Mouse (Mus musculus) heart, embryonic 15.5 days (tissue): ENCODE data around the gene Clec11a. TPM values are rescaled to one million over a fixed set of nuclear protein-coding genes. Genes with fewer than 3 reads are reported as not detected.
"Not testable (repeated sequence)": the region's sequence is repeated elsewhere in the genome, so short reads cannot be mapped to it uniquely, and the experiment has no call there.

Experiments used
- ATAC-seq: fragments of 200-750 bp; cut with Nextera tagmentation; replicated peaks from 2 replicates; pipeline ENCODE4 v1.8.0; 2017; ENCODE audit warnings: low read depth, moderate TSS enrichment; ENCODE audit not compliant: insufficient number of reproducible peaks, insufficient read depth, low FRiP score
- H3K27ac ChIP-seq: fragments of 300-500 bp; sonication (generic); 2 replicates; pipeline ENCODE4 v1.5.1; 2015; ENCODE audit warnings: mild to moderate bottlenecking, inconsistent platforms
- H3K27me3 ChIP-seq: fragments of 300-500 bp; sonication (generic); 2 replicates; pipeline ENCODE4 v1.6.1; 2015; ENCODE audit warnings: inconsistent platforms
- H3K36me3 ChIP-seq: fragments of 300-500 bp; sonication (generic); 2 replicates; pipeline ENCODE4 v1.6.1; 2015; ENCODE audit warnings: mild to moderate bottlenecking, inconsistent platforms
- H3K4me1 ChIP-seq: fragments of 300-500 bp; sonication (generic); replicated peaks from 2 replicates; pipeline ENCODE4 v1.6.1; 2015; ENCODE audit warnings: inconsistent platforms
- H3K4me2 ChIP-seq: fragments of 300-500 bp; sonication (generic); 2 replicates; pipeline ENCODE4 v1.6.1; 2015; ENCODE audit warnings: inconsistent platforms, mild to moderate bottlenecking, moderate library complexity
- H3K4me3 ChIP-seq: fragments of 300-500 bp; sonication (generic); 2 replicates; pipeline ENCODE4 v1.5.1; 2015; ENCODE audit warnings: mild to moderate bottlenecking, inconsistent platforms
- H3K9ac ChIP-seq: fragments of 300-500 bp; sonication (generic); 2 replicates; pipeline ENCODE4 v1.6.1; 2015; ENCODE audit warnings: mild to moderate bottlenecking, inconsistent platforms
- H3K9me3 ChIP-seq: fragments of 300-500 bp; sonication (generic); replicated peaks from 2 replicates; pipeline ENCODE4 v1.6.1; 2016; ENCODE audit warnings: inconsistent platforms
- whole genome bisulfite sequencing: fragments of 180-500 bp; shearing (Covaris S2); methylation state at CpG from one replicate; pipeline ENCODE4 v1.1.7; 2015; ENCODE audit warnings: mixed read lengths; 5-methylcytosine and 5-hydroxymethylcytosine counted together
- polyA plus RNA-seq: library from polyadenylated mRNA; unstranded; fragments of >200 nt; fragmentation: Nextera tagmentation; extraction: Ambion mirVana; gene quantifications from 2 replicates; pipeline ENCODE4 v1.2.1, GENCODE M21; 2015

Clec11a gene
- polyA plus RNA-seq, 1 experiment from 2014 or later: 1.0 TPM

DNA sequence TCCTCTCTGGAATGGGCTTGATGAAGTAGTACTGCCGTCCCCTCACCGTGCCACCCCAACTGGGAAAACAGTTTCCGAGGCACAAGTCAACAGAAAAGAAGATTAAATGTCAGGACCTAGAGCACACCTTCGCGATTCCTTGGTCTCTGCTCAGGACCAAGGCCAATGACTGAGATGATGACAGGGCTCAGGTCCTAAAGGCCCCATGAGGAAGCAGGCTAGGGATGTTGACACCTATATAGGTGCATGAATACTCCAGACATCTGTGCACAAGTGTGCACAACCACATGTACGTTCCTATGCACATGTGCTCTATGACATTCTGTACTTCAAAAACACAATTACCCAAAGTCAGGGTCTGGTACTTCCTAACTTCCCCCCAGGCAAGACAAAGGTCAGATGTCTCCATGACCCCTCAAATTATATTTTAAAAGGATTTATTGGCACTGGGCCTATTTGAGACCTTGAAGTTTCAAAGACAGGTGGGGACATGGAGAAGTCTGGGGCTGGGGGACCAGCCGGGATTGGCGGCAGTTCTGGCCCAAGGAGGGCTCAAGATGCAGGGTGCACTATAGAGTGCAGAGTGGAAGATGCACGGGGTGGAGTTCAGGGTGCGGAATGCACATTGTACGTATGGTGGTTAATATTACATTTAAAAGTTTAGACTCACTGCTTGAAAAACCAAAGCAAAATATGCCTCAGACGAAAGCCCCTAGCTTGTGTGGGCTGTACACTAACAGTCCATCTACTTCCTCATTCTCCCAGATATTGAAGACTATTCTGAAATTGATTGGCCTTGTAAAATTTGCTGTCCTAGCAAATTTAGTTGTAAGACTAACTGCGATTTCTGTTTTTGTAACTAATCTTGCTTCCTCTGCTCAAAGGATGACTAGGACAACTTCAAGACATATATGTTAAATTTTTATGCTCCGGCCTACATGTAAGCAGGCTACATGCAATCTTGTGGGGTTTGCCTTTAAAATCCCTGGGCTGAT, 3.1 kb downstream of the Clec11a start:
- no peaks in the 10 kb centered on the region for H3K9me3 ChIP-seq
- 86% methylated on average over 14 of the region's 14 CpGs for WGBS
- peak overlapping the region; percentile 77 for H3K4me2 ChIP-seq
- ATAC-seq: no peak
- H3K27ac ChIP-seq: no peak overlapping the region
- H3K4me3 ChIP-seq: peak overlapping the region; percentile 61
- H3K27me3 ChIP-seq: peaks cover 11% of the 10 kb centered on the region
- peak overlapping the region; percentile 75 for H3K9ac ChIP-seq
- H3K36me3 ChIP-seq: no peaks in the 10 kb centered on the region
- peaks cover 9% of the 10 kb centered on the region; the same call in 1 of the 2 replicates for H3K4me1 ChIP-seq

DNA sequence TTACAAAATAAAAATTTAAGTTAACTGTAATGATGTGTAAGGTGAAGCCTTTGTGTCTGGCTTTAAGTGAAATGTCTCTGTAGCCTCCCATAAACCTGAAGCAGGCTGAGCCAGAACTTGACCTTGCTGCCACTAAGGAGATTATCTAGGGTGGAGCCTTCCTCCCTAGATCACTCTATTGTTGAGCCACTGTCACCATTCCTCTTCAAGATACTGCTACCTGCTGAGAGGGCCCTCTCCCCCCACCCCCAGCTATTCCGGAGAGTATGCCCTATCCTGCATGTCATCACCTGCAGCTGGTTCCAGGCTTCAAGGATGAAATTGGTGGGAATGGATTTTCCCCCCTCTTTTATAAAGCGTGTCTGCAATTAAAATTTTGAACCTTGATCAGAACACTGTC, 9.2 kb downstream of the Clec11a start:
- H3K9me3 ChIP-seq, H3K36me3 ChIP-seq, H3K4me3 ChIP-seq, H3K4me2 ChIP-seq, H3K4me1 ChIP-seq, ATAC-seq, H3K27me3 ChIP-seq, H3K9ac ChIP-seq, H3K27ac ChIP-seq: not testable (repeated sequence)
- WGBS: 72% methylated on average over 2 of the region's 2 CpGs

DNA sequence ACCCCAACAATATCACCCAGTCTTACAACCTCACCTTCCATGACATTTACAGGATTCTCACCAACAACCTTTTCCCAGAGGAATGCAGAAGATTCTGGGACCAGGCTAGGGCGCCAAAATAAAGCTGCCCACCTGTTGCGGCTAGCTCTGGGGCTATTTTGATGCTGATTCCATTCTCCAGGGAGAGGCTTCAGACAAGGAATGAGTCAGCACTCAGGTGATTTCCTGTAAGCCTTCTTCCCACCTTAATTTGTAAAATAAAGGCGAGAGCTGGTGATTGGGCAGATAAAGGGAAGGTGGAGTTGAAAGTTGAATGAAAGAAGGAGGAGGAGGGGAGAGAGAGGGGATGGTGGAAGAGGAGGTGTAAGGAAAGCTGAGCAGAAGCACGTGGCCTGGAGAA, 15.3 kb downstream of the Clec11a start:
- H3K4me2 ChIP-seq: no peak overlapping the region
- no peak overlapping the region for H3K27ac ChIP-seq
- no peak overlapping the region for H3K4me3 ChIP-seq
- H3K36me3 ChIP-seq: no peaks in the 10 kb centered on the region
- no peaks in the 10 kb centered on the region; the same call in 1 of the 2 replicates for H3K9me3 ChIP-seq
- H3K4me1 ChIP-seq: no peaks in the 10 kb centered on the region
- 0 out of 2 replicates have a peak, but pooled peaks cover 7% of the 10 kb centered on the region for H3K27me3 ChIP-seq
- no peak overlapping the region for H3K9ac ChIP-seq
- WGBS: 43% methylated on average over 4 of the region's 4 CpGs
- ATAC-seq: no peak

DNA sequence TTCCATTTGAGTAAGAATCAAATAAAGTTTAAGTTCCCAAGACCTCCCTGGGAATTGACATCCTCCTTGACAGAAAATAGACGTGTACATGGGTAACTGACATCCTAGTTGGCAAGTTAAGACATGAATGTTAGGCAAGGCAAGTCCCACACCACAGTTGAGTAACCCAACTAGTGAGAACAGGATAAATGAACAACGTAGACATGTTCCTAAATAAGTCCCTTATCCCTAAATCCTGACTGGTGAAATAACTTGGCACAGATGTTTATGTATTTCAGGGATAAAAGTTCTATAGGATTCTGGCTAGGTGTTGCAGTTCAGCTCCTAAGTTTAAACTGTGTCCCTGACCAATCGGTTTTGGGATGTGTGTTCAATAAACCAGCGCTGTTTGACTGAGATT, 15.7 kb downstream of the Clec11a start:
- no peak overlapping the region for H3K9ac ChIP-seq
- no peak for ATAC-seq
- WGBS: 71% methylated on average over 4 of the region's 4 CpGs
- H3K27ac ChIP-seq: no peak overlapping the region
- no peaks in the 10 kb centered on the region for H3K36me3 ChIP-seq
- H3K27me3 ChIP-seq: 0 out of 2 replicates have a peak, but pooled peaks cover 7% of the 10 kb centered on the region
- no peak overlapping the region for H3K4me2 ChIP-seq
- no peaks in the 10 kb centered on the region; the same call in 1 of the 2 replicates for H3K9me3 ChIP-seq
- H3K4me1 ChIP-seq: no peaks in the 10 kb centered on the region
- no peak overlapping the region for H3K4me3 ChIP-seq

DNA sequence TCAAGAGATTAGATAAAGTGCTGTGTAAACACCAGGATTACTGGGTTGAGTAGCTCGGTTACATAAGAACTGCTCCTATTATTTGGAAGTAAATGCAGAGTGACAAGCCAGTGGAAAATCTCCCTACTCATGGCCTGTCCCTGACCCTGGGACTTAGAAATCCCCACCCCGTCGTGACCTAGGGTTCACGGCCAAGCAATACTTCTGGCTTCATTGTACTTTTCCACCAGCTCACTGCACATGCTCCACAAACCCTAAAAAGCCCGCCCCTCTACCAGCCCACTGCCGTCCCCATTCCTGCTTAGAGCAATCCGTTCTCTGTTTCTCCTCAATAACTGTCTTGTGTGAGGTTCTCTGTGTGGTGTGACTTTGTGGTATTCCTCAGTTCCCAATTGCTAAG, 18.9 kb downstream of the Clec11a start:
- Histone ChIP-seq H3K4me2 (no peak overlapping the region), H3K9ac (no peak overlapping the region), H3K27ac (no peak overlapping the region), H3K27me3 (0 out of 2 replicates have a peak, but pooled peaks cover 8% of the 10 kb centered on the region), H3K4me1 (no peaks in the 10 kb centered on the region), H3K9me3 (no peaks in the 10 kb centered on the region; the same call in 1 of the 2 replicates), H3K36me3 (no peaks in the 10 kb centered on the region), H3K4me3 (no peak overlapping the region)
- WGBS: 58% methylated on average over 7 of the region's 7 CpGs
- ATAC-seq: no peak

DNA sequence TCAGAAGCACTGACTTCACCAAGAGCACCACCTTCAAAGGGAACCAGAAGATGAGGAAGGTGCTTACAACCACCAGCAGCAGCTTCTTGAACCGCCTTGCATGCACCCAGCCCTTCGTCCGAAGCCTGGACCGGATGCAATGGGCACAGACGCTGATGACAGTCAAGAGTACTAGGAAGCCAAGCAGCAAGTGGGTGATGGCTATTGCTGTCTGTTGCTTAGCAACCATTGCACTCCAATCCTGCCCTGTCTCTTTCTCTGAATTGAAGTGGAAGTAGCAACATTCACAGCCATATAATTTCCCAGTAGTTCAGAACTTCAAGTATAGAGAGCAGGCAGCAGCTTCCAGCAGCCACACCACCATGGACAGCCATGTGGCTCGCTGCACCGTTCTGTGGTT, 25.1 kb downstream of the Clec11a start:
- Histone ChIP-seq H3K4me2 (no peak overlapping the region), H3K27me3 (0 out of 2 replicates have a peak, but pooled peaks cover 10% of the 10 kb centered on the region), H3K4me3 (no peak overlapping the region), H3K27ac (no peak overlapping the region), H3K9me3 (no peaks in the 10 kb centered on the region; the same call in 1 of the 2 replicates), H3K9ac (no peak overlapping the region), H3K36me3 (no peaks in the 10 kb centered on the region), H3K4me1 (no peaks in the 10 kb centered on the region)
- ATAC-seq: no peak
- WGBS: 64% methylated on average over 7 of the region's 7 CpGs

DNA sequence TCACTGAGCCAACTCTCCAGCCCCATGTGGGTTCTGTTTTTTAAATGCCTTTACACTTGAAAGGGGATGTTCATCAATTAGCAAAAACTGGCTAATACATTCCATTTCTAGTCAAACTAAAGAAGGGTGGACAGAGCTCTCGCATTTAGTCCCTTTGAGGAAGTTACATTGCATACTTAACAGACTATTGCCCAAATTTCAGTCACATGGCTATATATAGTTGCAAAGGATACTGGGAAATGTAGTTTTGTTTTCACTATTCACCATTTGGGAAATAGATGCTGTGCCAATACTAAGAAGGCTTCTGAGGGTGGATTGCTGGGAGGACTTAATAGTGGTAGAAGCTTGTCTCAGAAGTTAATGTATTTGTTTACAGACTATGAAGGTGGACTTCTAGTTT, 25.7 kb downstream of the Clec11a start:
- Histone ChIP-seq H3K9me3 (no peaks in the 10 kb centered on the region), H3K4me3 (no peak overlapping the region), H3K36me3 (no peaks in the 10 kb centered on the region), H3K9ac (no peak overlapping the region), H3K4me2 (no peak overlapping the region), H3K4me1 (no peaks in the 10 kb centered on the region), H3K27ac (no peak overlapping the region), H3K27me3 (0 out of 2 replicates have a peak, but pooled peaks cover 10% of the 10 kb centered on the region)
- no peak for ATAC-seq
- WGBS: 52% methylated on average over 1 of the region's 1 CpGs

DNA sequence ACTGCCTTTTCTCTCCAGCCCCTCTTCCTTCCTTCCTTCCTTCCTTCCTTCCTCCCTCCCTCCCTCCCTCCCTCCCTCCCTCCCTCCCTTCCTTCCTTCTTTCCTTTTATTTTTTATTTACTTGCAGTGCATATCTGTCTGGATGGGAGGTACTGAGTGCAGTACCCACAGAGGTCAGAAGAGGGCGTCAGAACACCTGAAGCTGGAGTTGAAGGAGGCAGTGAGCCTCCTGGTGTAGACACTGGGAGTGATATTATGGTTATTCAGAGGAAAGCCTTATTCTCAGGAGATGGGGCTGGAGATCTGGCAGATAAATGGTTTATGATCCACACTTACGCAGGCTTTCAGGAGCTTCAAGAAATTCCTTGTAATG, 29.5 kb downstream of the Clec11a start:
- Histone ChIP-seq H3K27ac (no peak overlapping the region), H3K36me3 (no peaks in the 10 kb centered on the region), H3K27me3 (peaks cover 21% of the 10 kb centered on the region), H3K9me3 (no peaks in the 10 kb centered on the region), H3K9ac (no peak overlapping the region), H3K4me3 (no peak overlapping the region), H3K4me2 (no peak overlapping the region), H3K4me1 (no peaks in the 10 kb centered on the region)
- WGBS: 46% methylated on average over 2 of the region's 2 CpGs
- no peak for ATAC-seq

DNA sequence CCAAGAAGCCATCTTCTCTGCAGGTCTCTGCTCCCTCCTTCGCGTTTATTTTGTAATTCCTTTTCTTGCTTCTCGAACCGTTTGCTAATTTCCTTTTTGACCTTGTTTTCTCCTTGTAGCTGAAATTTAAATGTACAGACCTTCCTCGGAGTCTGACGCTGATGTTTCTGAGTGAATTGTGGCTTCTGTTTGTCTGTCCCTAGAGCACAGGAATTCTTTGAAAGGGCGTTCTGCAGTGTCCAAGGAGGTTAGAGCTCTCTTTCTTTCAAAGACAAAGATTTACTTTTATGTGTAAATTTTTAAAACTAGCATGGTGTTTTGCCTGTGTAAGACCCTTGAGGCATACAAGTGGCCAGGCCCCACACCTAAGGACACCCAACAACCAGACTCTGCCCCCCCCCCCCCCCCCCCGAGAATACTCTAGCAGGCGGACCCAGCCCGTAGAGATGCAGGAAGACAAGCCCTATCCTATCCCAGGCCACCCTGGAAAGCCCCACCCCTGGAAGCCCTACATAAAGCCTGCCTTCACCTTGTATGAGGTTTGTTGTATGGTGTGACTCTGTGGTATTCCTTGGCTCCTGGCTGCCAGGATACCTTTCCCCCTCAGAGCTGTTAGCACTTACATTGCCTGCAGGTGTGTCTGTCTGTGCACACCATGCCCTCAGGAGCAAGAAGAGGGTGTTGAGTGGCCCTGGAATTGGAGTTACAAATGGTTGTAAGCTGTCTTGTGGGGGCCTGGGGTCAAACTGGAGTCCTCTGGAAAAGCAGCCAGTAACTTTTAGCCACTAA, 30.0 kb downstream of the Clec11a start:
- Histone ChIP-seq H3K36me3 (no peaks in the 10 kb centered on the region), H3K4me1 (no peaks in the 10 kb centered on the region), H3K9ac (no peak overlapping the region), H3K4me2 (no peak overlapping the region), H3K4me3 (no peak overlapping the region), H3K27ac (no peak overlapping the region), H3K9me3 (no peaks in the 10 kb centered on the region), H3K27me3 (peaks cover 19% of the 10 kb centered on the region)
- 63% methylated on average over 10 of the region's 10 CpGs for WGBS
- no peak for ATAC-seq

DNA sequence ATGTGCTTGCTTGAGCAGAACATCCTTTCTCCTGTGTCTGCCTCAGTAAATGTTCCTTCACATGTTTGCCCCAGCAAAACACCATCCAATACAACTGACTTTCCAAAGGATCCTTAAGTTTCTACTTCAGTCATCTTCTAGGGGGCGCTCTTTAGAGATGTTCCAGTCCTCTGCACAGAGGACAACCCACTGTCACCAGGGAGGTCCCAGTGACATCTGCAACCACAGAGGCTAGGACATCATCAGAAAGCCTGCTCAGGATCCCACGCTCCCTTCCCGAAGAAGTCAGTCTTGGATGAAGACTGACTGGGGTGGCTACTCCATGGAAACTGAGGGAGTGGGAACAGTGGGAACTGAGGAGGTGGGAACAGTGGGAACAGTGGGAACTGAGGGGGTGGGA, 31.2 kb downstream of the Clec11a start:
- H3K4me3 ChIP-seq: no peak overlapping the region
- no peaks in the 10 kb centered on the region for H3K9me3 ChIP-seq
- WGBS: 78% methylated on average over 3 of the region's 3 CpGs
- H3K9ac ChIP-seq: no peak overlapping the region
- no peak overlapping the region for H3K4me2 ChIP-seq
- H3K27me3 ChIP-seq: peaks cover 16% of the 10 kb centered on the region
- no peak overlapping the region for H3K27ac ChIP-seq
- no peaks in the 10 kb centered on the region for H3K4me1 ChIP-seq
- no peaks in the 10 kb centered on the region for H3K36me3 ChIP-seq
- ATAC-seq: no peak

DNA sequence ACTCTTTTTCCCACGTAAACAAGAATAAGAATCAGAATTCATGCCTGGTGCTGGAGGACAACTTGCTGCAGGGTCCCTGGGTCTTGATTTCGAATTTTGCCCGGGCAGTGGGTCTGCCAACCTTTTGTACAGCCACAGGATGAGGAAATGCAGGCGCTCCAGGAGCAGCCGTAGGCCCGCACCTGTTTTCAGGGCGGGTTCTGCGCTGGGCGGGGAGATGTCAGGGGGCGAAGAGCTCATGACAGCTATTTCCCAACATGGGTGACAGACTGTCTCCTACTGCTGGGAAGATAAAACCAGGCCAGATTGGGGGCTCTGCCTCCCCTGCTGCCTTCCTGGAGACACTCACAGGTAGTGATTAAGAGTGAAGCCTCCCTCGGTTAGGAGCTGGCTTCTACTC, 32.6 kb downstream of the Clec11a start:
- no peaks in the 10 kb centered on the region for H3K9me3 ChIP-seq
- H3K36me3 ChIP-seq: no peaks in the 10 kb centered on the region
- H3K4me3 ChIP-seq: no peak overlapping the region
- ATAC-seq: no peak
- H3K9ac ChIP-seq: no peak overlapping the region
- H3K27ac ChIP-seq: no peak overlapping the region
- H3K4me2 ChIP-seq: no peak overlapping the region
- H3K27me3 ChIP-seq: peaks cover 16% of the 10 kb centered on the region
- 28% methylated on average over 11 of the region's 11 CpGs for WGBS
- H3K4me1 ChIP-seq: no peaks in the 10 kb centered on the region
